Mouse (Mus musculus) kidney, adult 11 months (tissue): ENCODE data around the gene Spsb2.
A peak's percentile ranks its signal among the peaks of the same experiment; 100 is the strongest.
"Not testable (repeated sequence)": the region's sequence is repeated elsewhere in the genome, so short reads cannot be mapped to it uniquely, and the experiment has no call there.

Source experiments
- DNase-seq: peaks from one replicate; pipeline ENCODE4 v3.0.0; 2022

Spsb2 gene

GRCm38 (mm10) chr6:124808358-124809012, at the start of gene Spsb2:
Gene Spsb2 (plus strand): TSS chr6:124808661.
- DNase-seq: peak; percentile 86

GRCm38 (mm10) chr6:124758849-124759232, 49.6 kb upstream of the Spsb2 start:
- DNase-seq: no peak

DNA sequence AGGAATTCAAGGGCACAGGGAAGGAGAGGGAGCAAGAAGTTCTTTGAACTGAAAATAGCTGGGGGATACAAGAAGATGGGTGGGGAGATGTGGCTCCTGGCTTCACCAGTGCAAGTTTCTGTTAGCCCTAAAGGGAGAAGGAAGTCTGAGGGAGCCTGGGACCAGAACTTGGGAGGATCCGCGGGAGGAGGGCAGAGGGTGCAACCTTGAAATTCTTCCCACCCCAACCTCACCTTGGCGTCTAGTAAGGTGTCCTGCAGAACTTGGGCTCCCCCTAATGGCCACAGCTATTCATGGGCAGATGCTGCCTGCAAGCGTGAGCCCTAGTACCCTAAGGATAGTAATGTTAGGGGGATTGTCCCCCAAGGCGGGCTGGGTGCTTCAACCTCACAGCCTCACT, 49.2 kb upstream of the Spsb2 start:
- peak; percentile 87 for DNase-seq

- no peak for DNase-seq
Measured at GRCm38 (mm10) chr6:124765951-124766350, 42.5 kb upstream of the Spsb2 start.

DNA sequence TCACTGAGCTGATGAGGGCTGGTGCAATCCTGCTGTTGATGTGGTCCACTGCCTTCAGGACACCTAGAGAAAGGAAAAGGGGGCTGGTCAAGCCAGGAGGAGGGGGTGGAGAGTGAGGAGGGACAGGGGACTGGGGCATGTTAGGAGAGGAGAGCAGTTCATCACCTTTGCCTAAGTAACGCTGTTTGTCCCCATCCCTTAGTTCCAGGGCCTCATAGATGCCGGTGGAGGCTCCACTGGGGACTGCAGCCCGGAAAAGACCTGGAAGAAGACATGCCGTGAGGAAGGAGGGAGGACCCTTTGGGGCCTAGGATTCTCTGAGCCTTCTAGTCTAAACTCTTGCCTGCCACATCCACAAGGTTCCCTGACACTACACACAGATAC, 40.9 kb upstream of the Spsb2 start:
- no peak for DNase-seq

DNA sequence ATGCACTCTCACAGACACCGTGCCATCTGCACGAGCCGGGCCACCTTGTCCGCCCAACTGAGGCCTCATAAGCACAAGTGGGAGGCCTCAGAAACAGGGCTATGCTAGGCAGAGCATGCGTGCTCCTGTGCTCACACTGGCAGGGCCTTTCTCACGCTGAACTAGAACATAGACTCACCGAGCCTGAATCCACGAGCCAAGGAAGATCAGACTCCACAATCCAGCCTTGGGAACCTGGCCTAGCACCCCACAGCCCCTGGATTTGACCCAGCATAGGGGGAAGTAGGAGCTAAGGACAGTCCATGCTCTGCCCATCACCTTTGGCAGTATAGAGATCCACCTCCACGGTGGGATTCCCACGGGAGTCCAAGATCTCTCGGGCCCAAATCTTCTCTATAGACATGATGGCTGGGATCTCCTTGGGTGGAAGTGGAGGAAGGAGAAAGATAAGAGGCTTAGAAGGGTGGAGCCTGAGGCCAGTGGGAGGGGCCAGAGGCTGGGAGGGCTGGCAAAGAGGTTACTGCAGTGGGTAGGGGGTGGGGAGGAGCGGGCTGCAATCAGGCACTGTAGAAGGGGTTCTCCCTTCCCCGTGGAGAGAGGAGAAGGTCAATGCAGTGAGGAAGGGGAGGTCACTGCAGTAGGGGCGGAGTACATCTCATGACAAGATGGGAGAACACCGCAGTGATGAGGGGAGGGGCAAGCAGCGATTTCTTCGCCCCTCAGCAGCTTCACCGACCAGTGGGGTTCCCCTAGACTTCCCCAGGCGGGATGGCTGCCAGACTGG, 40.3 kb upstream of the Spsb2 start:
- DNase-seq: no peak

GRCm38 (mm10) chr6:124768704-124769044, 39.8 kb upstream of the Spsb2 start:
- DNase-seq: no peak

DNA sequence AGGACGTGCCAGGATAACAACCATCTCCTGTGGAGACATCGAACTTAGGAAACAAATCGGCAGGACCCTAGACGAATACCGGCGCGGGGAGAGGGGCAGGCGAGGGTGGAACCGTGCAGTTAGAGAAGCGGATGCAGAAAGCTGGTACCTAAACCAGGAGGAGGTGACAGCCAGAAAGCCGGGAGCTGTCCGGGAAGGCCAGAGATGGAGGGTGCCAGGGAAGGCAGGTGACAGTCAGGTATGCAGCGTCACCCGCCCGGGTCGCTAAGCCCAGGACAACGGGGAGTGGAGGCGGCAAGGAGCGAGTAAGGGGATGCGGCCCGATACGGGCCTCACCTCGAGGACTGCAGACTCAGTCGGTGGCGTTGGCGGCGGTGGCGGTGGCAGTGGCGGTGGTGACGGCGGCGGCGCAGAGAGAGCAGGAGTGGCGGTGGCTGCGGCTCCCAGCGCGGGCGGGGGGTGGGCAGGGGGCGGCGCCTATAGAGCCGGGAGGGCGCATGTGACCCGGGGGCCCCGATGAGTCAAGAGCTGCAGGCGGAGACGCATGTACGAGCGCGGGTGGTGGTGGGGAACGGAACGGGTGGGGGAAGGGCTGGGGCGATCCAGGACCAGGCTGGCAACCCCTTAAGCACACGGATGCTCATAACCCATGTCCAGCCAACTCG, 39.2 kb upstream of the Spsb2 start, which contains the start of gene Eno2:
Gene Eno2 (minus strand): TSS at position 573 of the 665 bp plus-strand sequence.
- DNase-seq: no peak

DNA sequence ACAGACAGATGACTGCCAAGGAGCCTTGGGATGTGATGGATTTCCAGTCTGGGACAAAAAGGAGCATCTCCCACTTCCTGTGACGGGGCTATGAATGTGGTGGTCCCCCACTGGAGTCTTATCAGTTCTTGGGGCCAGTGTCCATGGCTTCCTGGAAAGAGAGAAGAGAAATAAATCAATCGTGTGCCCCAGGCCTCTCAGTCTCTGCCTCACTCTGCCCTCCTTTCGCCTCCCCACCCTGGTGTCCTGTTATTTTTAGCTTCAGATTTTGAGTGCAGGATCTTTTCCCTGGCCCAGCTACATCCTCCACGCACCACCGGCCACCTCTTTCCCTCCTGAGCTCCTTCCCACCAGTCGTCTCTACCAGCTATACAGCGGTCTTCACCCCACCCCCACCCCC, 38.4 kb upstream of the Spsb2 start:
- no peak for DNase-seq

GRCm38 (mm10) chr6:124770511-124770910, 38.0 kb upstream of the Spsb2 start:
- DNase-seq: no peak

DNA sequence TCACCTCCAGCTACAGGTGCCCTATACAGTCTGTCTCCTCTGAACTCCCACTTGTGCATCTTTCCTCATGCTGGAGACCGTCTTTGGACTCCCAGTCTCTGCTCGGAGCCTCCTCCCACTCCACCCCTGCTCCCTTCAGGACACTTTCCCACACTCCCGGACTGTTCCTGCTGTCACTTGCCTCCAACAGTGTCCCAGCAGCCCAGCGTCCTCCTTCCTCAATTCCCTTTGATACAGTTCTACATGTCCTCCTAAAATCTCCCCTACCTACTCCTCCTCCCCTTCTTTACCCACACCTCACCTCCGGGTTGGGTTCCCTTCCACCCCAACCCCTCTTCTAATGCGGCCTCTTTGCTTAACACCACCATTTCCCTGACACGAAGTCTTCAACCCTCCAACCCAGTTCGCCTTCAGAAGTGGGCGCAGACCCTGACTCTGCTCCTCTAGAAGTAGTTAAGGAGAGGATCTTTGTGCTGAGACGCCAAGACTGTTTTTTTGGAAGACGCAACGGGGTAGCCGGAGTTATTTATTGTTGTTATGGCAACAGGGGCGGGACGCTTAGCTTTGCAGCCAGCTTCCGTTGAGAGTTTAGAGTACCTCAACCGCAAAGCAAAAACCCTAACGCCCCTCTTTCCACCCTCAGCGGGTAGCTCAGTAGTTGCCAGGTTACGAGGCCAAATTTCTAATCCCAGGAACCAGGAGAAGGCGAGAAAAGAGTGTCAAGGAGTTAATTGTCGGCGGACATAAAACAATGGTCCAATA, 29.1 kb upstream of the Spsb2 start, which contains the start of gene Lrrc23:
Gene Lrrc23 (minus strand): TSS at position 506 of the 762 bp plus-strand sequence.
- no peak for DNase-seq

- no peak for DNase-seq
Measured at GRCm38 (mm10) chr6:124779984-124780416, 28.5 kb upstream of the Spsb2 start.

DNA sequence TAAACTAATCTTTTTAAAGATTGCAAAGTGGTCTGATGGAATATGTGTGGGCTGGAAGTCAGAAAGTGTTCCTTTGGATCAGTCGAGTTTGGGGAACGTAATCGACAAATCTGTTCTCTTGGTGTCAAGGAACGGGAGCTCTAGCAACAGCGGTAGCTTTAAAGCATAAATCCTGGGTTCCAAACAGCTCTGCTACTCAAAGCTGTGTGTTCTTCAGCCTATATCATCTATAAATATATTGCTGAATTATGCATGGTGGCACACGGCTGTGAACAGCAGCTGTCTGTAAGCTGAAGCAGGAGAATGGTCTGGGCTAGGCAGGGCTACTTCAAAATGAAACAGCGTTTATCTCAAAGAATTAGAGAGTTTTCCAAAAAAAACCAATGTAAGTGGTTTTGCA, 27.5 kb upstream of the Spsb2 start:
- DNase-seq: no peak

DNA sequence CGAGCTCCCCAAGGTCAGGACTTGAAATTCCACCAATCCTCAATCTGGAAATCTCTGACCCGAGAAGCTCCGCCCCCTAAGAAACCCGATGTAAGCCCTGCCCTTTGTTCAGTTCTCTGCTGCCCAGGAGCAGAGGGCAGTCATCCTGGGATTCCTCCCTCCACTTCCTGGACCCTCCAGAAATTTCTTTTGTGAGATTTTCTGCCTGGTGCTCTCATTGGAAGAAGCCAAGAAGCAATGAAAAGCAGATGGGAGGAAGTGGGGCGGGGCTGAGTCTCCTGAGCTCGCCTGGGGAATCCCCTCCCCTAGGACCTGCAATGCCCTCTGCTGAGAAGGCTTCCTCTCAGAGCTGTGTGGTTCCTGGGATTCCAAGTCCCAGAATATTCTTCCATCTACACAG, 26.0 kb upstream of the Spsb2 start:
- no peak for DNase-seq

DNA sequence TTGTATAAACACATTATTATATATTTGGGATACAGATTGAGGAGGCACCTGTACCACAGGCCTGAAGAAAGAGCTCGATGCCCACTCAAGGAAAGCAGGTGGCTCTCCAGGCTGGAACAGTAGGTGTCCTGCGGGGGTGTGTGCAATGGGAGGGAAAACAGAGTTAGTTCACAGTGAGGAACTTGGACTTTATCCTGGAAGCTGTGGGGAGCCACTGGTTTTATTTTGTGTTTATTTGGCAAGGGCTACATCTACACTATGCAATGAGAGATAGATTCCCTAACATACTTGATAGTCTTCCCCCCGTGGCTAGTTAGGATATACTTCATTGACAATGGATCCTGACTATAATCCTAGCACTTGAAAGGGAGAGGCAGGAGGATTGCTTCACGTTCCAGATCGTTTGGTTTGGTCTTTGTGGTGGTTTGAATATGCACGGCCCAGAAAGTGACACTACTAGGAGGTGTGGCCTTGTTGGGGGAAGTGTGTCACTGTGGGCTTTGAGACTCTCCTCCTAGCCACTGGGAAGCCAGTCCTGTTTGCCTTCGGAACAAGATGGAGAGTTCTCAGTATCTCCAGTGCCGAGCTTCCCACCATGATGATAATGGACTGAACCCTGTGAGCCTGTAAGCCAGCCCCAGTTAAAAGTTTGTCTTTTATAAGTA, 21.6 kb upstream of the Spsb2 start:
- peak; percentile 52 for DNase-seq

GRCm38 (mm10) chr6:124787722-124788121, 20.7 kb upstream of the Spsb2 start:
- DNase-seq: no peak

GRCm38 (mm10) chr6:124789519-124789918, 18.9 kb upstream of the Spsb2 start:
- no peak for DNase-seq

DNA sequence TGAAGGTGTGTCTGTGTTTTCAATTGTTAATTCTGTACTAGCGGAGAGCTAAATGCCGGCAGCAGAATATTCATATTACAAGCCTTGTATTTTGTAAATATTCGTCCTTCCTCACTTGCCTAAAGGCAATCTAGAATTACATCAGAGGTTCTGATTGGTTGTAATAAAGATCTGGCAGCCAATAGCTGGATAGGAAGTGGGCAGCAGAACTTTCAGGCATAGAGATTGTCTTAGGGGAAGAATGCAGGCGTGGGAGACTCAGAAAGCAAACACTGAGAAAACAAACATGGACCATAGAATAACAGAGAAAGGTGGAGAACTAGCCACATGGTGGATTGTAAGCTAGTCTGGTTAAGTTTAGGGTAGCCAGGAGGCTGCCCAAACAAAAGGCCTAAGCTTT, 18.3 kb upstream of the Spsb2 start:
- DNase-seq: no peak

DNA sequence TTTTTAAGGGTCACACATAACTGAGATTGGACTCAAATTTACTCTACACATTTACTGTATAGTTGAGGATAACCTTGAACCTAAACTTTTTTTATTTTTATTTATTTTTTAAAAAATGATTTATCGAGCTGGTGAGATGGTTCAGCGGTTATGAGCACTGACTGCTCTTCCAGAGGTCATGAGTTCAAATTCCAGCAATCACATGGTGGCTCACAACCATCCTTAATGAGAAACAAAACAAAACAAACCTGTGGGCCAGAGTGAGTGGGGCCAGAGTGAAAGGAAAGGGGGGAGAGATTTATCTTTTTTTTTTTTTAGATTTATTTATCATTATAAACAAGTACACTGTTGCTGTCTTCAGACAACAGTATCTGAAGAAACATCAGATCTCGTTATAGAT, 16.6 kb upstream of the Spsb2 start:
- peak; percentile 35 for DNase-seq

GRCm38 (mm10) chr6:124795781-124796180, 12.7 kb upstream of the Spsb2 start:
- DNase-seq: peak; percentile 62

DNA sequence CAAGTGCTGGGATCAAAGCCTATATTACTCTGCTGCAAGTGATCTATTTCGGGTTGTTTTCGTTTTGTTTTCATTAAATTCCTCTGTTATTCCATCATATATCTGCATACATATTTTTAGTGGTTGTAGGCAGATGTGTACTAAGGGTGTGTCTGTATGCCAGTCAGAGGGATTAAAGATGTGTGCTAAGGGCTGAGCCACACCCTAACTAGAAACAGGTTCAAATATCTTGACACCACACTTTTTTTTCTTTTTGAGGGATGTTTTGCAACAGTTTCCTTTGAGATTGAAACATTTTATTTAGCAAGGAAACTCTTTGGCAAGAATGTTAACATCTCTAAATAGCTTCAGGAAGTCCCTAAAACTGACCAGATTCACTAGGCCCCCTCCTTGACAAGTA, 12.3 kb upstream of the Spsb2 start:
- DNase-seq: no peak

DNA sequence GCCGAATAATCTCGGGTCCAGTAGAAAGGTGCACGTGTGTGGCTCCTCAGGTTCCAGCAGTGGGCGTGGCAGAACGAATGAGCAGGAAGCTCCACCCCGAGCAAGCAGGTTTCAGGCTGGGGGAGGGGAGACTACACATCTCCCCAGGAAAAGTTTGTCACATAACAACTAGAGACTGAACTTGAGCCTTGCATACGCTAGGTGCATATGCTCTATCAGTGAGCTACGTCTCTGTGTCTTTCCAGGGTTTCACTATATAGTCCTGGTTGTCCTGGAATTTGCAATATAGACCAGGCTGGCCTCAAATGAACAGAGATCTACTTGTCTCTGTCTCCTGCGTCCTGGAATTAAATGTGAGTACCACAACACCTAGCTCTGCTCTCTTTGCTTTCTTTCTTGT, 6.1 kb upstream of the Spsb2 start:
- not testable (repeated sequence) for DNase-seq

- DNase-seq: no peak
Measured at GRCm38 (mm10) chr6:124803061-124803460, 5.4 kb upstream of the Spsb2 start.
